Mouse (Mus musculus) cerebral cortex, adult 2 months (tissue): ENCODE results near the gene D3Ertd751e.

Experiments used
- WGBS: fragments of 180-500 bp; shearing (Covaris S2); methylation state at CpG from one replicate; pipeline ENCODE4 v1.1.7; 2018; 5-methylcytosine and 5-hydroxymethylcytosine counted together

The D3Ertd751e gene

DNA sequence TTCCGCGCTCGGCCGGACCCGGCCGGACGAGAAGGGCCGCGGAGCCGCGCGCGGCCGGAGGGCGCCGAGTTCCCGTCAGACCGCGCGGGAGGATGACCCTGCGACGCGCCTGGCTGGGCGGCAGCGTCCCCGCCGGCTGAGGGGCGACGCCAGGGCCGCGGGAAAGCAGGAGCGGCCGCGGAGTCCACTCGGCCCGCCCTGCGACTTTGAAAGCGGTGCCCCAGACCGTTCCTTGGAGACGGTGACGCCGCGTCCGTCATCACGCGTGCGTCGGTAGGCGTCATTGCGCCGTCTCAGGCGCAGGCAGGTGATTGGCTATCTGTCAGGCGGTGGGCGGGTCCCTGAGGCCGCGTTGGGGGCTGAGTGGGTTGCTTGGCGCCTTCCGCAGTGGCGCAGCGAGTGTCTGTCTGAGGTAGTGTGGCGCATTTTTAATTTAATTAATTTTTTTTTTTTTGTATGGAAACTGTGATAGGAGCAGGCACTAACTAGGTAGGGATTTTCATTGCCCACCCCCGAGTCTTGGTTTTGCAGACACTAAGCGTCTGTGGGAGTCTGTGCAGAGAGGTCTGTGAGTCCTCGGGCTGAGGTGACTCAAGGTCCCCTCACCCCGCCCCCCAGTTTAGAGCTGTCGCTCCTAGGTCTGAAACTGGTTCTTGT is at the start of gene D3Ertd751e, which contains the start of gene Sclt1:
TSS of gene D3Ertd751e (plus strand) at position 334 of the 657 bp plus-strand sequence.
TSS of gene Sclt1 (minus strand) at position 237 of the 657 bp plus-strand sequence.
- WGBS, result under 1% methylated on average over 66 of the region's 66 CpGs

DNA sequence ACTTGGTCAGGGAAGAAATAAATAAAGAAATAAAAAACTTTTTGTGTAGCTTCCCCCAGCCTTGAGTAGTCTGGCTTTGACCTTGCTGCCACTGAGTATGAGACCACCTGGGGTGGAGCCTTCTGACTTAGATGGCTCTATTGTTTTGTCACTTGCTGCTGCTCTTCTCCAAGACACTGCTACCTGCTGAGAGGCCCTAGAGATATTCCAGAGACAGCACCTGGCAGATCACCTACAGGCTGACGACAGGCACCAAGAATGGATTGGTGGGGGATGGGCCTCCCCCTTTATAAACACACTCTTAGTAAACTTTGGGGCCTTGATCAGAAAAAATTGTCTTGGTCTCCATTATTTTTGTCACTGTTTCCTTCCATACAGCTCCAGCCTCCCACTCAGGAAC is 46.7 kb upstream of the D3Ertd751e start:
- 89% methylated on average over 1 of the region's 1 CpGs for WGBS

DNA sequence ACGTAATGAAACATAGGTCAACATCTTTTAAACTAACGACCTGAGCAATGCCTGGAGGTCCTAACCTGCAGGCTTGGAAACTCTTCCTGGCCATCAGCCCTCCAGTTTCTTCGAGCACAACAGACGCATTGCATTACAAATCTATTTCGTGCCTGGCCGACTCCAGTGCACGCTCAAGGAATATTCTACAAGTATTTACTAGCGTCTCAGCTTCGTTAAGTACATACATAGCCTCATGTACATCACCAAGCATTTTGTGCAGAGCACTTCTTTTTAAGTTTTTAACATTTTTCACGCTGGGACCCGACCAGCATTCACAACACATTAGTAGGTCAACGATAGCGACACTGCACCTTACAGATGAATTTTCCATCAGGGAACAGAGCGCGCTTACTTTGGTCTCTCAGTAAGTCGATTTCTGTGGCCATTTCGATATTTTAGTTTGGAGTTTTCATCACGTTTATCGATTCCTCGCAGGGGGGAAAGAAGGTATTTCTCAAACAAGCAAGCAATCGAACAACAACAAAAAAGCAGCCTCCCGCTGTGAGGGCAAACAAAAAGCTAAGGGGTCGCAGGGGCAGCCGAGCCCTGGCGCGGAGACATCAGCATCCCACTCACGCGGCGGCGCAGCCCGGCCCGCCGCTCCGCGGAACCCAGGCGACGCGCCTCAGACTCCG is 672 bp upstream of the D3Ertd751e start:
- WGBS, result under 1% methylated on average over 39 of the region's 39 CpGs

DNA sequence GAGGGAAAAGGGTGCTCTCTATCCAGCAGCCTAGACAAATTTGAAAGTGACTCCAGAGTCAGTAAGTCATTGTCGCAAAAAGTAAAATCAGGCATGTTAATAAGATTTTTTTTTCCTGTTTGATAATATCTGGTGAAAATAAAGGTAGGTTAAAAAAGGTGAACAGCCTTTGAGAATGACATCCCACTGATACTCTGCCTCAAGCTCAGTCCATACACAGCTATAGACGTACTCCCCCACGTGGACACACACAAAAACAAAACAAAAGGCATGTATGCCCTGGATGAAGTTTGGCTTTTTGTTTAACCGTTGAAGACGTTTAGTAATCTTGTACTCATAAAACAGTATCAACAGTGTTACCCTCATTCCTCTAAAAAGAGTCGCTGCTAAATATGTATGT is 1.0 kb downstream of the D3Ertd751e start:
- 27% methylated on average over 6 of the region's 6 CpGs for WGBS

DNA sequence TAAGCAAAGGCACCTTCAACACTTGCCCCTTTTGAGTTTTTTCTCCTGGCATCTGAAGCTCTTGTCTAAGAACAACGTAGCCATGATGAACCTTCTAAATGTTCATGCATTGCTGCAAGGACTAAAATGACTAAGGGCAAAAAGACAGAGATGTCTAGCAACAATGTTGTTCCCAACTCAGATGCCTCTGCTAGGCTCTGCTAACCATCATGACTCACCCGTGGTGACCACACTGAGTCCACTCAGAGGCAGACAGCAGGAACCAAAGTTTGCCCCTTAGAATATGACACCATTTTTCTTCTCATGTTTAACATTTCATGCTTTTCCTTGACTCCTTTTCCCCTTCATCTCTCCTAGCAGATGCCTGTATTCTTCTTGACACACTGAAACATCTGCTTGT is 12.1 kb downstream of the D3Ertd751e start:
- WGBS, result 87% methylated on average over 2 of the region's 2 CpGs

DNA sequence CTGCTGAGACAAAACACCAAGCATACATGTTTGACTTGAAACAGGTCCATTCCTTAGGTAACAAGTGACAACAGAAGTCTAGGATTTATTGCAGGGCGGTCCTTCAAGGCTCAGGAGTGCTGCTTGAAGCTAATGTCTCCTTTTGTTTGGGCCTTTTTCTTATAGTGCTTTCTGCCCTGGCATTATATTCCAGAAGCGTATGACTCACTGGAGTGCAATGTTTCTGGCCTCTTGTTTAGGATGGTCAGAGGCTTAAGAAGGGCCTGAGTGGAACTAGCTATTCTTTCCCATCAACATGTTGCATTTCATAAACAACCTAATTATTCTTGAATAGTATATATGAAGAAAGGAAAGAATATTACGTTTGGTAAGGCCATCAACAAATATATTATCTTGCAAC is 19.7 kb downstream of the D3Ertd751e start:
- 94% methylated on average over 3 of the region's 3 CpGs for WGBS
